Comparison of ENCODE assay signal across 8 mouse cellular contexts in the genomic region with DNA sequence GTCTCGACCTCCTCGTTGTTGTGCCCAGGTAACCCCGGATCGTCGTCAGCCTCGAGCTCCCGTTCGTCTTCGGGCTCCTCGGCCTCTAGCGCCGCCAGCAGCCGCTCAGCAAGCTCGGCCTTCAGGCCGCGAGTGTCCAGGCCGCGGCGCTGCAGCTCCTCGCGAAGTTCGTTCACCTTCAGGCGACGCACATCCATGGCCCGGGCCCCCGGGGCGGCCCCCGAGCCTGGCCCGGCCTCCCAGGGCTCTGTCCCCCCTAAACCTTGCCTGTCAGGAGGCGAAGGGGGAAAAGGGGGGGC. TPM values are rescaled to one million over a fixed set of nuclear protein-coding genes. Genes with fewer than 3 reads are reported as not detected.
DNase-seq lines count a peak whose midpoint lies in the region; ATAC-seq and TF ChIP-seq lines count a peak whose summit lies in the region.

No protein-coding gene starts in this region.

- under 1% methylated on average over 30 of the region's 30 CpGs for WGBS in cerebellum, adult 2 months
- 0% methylated on average over 26 of the region's 30 CpGs for WGBS in neural tube, embryonic 11.5 days
- 0% methylated on average over 30 of the region's 30 CpGs for WGBS in limb, embryonic 13.5 days
- 0% methylated on average over 30 of the region's 30 CpGs for WGBS in stomach, embryonic 15.5 days

- peak overlapping the region; percentile 92 for H3K4me2 ChIP-seq in neural tube, embryonic 11.5 days (ENCODE audit: low read depth)
- H3K4me2 ChIP-seq in limb, embryonic 13.5 days (replicated peaks) = peak overlapping the region; percentile 82
- peak overlapping the region; percentile 84; the same call in 1 of the 2 replicates for H3K4me2 ChIP-seq in stomach, embryonic 15.5 days

- no peak for TF ChIP-seq CTCF in cerebellum, adult 2 months (IDR thresholded peaks at IDR 0.05; ENCODE audit: borderline replicate concordance, insufficient read depth, low read depth, low read length)

- H3K27ac ChIP-seq in cerebellum, adult 2 months (ENCODE audit: insufficient read depth, low read length) = peak overlapping the region; percentile 76
- H3K27ac ChIP-seq in neural tube, embryonic 11.5 days (ENCODE audit: low read depth, low read length) = peak overlapping the region; percentile 97
- H3K27ac ChIP-seq in limb, embryonic 13.5 days = peak overlapping the region; percentile 99
- peak overlapping the region; percentile 99 for H3K27ac ChIP-seq in stomach, embryonic 15.5 days

- ATAC-seq in neural tube, embryonic 11.5 days (ENCODE audit: insufficient read depth, low FRiP score, low TSS enrichment) = no peak
- ATAC-seq in limb, embryonic 13.5 days (ENCODE audit: low FRiP score, low read depth) = no peak
- ATAC-seq in stomach, embryonic 15.5 days (ENCODE audit: insufficient read depth, low FRiP score, low read depth) = no peak

- DNase-seq in cerebellum, adult 2 months = no peak
- no peak for DNase-seq in cerebellum, adult 8-10 months
- DNase-seq in neural tube, embryonic 11.5 days (ENCODE audit: low spot score) = no peak
- DNase-seq in neural tube, embryonic 10.5 days (ENCODE audit: extremely low spot score, low spot score) = no peak
- no peak for DNase-seq in layer of hippocampus, postnatal 10 days (ENCODE audit: low spot score in 2 of 2)
- no peak for DNase-seq in kidney, postnatal 4 days

- TF ChIP-seq POLR2A in cerebellum, adult 2 months (IDR thresholded peaks at IDR 0.05; ENCODE audit: borderline replicate concordance, insufficient read depth, low read length) = no peak

- no peaks in the 10 kb centered on the region; the same call in 1 of the 2 replicates for H3K4me1 ChIP-seq in cerebellum, adult 2 months (ENCODE audit: control insufficient read depth, insufficient read depth, low read length)
- peaks cover 14% of the 10 kb centered on the region for H3K4me1 ChIP-seq in neural tube, embryonic 11.5 days (ENCODE audit: control insufficient read depth, insufficient read depth, low read length)
- peaks cover 22% of the 10 kb centered on the region for H3K4me1 ChIP-seq in limb, embryonic 13.5 days
- H3K4me1 ChIP-seq in stomach, embryonic 15.5 days = peaks cover 14% of the 10 kb centered on the region

- H3K36me3 ChIP-seq in neural tube, embryonic 11.5 days (ENCODE audit: control insufficient read depth, insufficient read depth, low read length) = no peaks in the 10 kb centered on the region; the same call in 1 of the 2 replicates
- H3K36me3 ChIP-seq in limb, embryonic 13.5 days = peaks cover 45% of the 10 kb centered on the region
- H3K36me3 ChIP-seq in stomach, embryonic 15.5 days = peaks cover 9% of the 10 kb centered on the region

- H3K27me3 ChIP-seq in cerebellum, adult 2 months (ENCODE audit: control insufficient read depth, insufficient read depth, low read length) = no peaks in the 10 kb centered on the region
- no peaks in the 10 kb centered on the region for H3K27me3 ChIP-seq in neural tube, embryonic 11.5 days (ENCODE audit: control insufficient read depth, insufficient read depth, low read length)
- H3K27me3 ChIP-seq in limb, embryonic 13.5 days = no peaks in the 10 kb centered on the region
- H3K27me3 ChIP-seq in stomach, embryonic 15.5 days (replicated peaks) = no peaks in the 10 kb centered on the region

- H3K9ac ChIP-seq in neural tube, embryonic 11.5 days (ENCODE audit: low read length) = peak overlapping the region; percentile 98
- H3K9ac ChIP-seq in limb, embryonic 13.5 days = peak overlapping the region; percentile 97
- H3K9ac ChIP-seq in stomach, embryonic 15.5 days = peak overlapping the region; percentile 96

- H3K4me3 ChIP-seq in cerebellum, adult 2 months (replicated peaks; ENCODE audit: insufficient read depth, low read depth, low read length) = peak overlapping the region; percentile 68
- peak overlapping the region; percentile 96 for H3K4me3 ChIP-seq in neural tube, embryonic 11.5 days (ENCODE audit: low read depth, low read length)
- peak overlapping the region; percentile 99 for H3K4me3 ChIP-seq in limb, embryonic 13.5 days
- peak overlapping the region; percentile 97 for H3K4me3 ChIP-seq in stomach, embryonic 15.5 days (replicated peaks)

- no peaks in the 10 kb centered on the region for H3K9me3 ChIP-seq in neural tube, embryonic 11.5 days (ENCODE audit: control insufficient read depth, low read length)
- H3K9me3 ChIP-seq in limb, embryonic 13.5 days = no peaks in the 10 kb centered on the region
- no peaks in the 10 kb centered on the region for H3K9me3 ChIP-seq in stomach, embryonic 15.5 days

RNA-seq across cellular contexts. Expression of gene Hnrnpul1, which starts 0.2 kb away (rescaled TPM):
- 48.7 and 49.0 TPM in 2 replicates for polyA plus RNA-seq in cerebellum, adult 2 months (2012; rRNA removed)
- polyA plus RNA-seq in neural tube, embryonic 11.5 days (2014; fragmentation: Nextera tagmentation; extraction: Ambion mirVana) = 70.2 and 74.4 TPM in 2 replicates
- 62.6 and 63.5 TPM in 2 replicates for polyA plus RNA-seq in limb, embryonic 13.5 days (2015; fragmentation: Nextera tagmentation; extraction: Ambion mirVana)
- polyA plus RNA-seq in stomach, embryonic 15.5 days (2015; fragmentation: Nextera tagmentation; extraction: Ambion mirVana) = 49.0 and 54.2 TPM in 2 replicates
- 100 to 1,000 TPM; 122 to 129 TPM for total RNA-seq in layer of hippocampus, postnatal 10 days (2021)

RNA-seq across cellular contexts. Expression of gene Axl, which starts 34.1 kb away (rescaled TPM):
- polyA plus RNA-seq in cerebellum, adult 2 months (2012; rRNA removed) = 23.6 and 27.1 TPM in 2 replicates
- 29.9 and 33.7 TPM in 2 replicates for polyA plus RNA-seq in neural tube, embryonic 11.5 days (2014; fragmentation: Nextera tagmentation; extraction: Ambion mirVana)
- polyA plus RNA-seq in limb, embryonic 13.5 days (2015; fragmentation: Nextera tagmentation; extraction: Ambion mirVana) = 84.1 and 103 TPM in 2 replicates
- 83.7 and 88.6 TPM in 2 replicates for polyA plus RNA-seq in stomach, embryonic 15.5 days (2015; fragmentation: Nextera tagmentation; extraction: Ambion mirVana)
- total RNA-seq in layer of hippocampus, postnatal 10 days (2021) = 10 to 100 TPM; 43.2 to 44.9 TPM

RNA-seq across cellular contexts. Expression of gene Ccdc97, which starts 35.5 kb away (rescaled TPM):
- polyA plus RNA-seq in cerebellum, adult 2 months (2012; rRNA removed) = 59.3 and 62.7 TPM in 2 replicates
- polyA plus RNA-seq in neural tube, embryonic 11.5 days (2014; fragmentation: Nextera tagmentation; extraction: Ambion mirVana) = 35.7 and 39.5 TPM in 2 replicates
- polyA plus RNA-seq in limb, embryonic 13.5 days (2015; fragmentation: Nextera tagmentation; extraction: Ambion mirVana) = 22.0 and 24.6 TPM in 2 replicates
- 16.9 and 19.6 TPM in 2 replicates for polyA plus RNA-seq in stomach, embryonic 15.5 days (2015; fragmentation: Nextera tagmentation; extraction: Ambion mirVana)
- 10 to 100 TPM; 44.4 to 45.8 TPM for total RNA-seq in layer of hippocampus, postnatal 10 days (2021)
